Comparison of ENCODE assay signal across 8 mouse cellular contexts in genomic region chr6:119902204-119903080, GRCm38 (mm10). TPM values are rescaled to one million over a fixed set of nuclear protein-coding genes. Genes with fewer than 3 reads are reported as not detected.
DNase-seq lines count a peak whose midpoint lies in the region; ATAC-seq and TF ChIP-seq lines count a peak whose summit lies in the region.

Gene Rad52 (plus strand): TSS chr6:119902698.

- peak within 1 kb of the TSS; percentile 98 for H3K9ac ChIP-seq in embryonic facial prominence, embryonic 13.5 days
- H3K9ac ChIP-seq in heart, adult 2 months (ENCODE audit: low read depth, low read length): peak within 1 kb of the TSS; percentile 98
- H3K9ac ChIP-seq in limb, embryonic 13.5 days: peak within 1 kb of the TSS; percentile 96
- H3K9ac ChIP-seq in midbrain, embryonic 16.5 days (ENCODE audit: low read depth, low read length): peak within 1 kb of the TSS; percentile 98

- H3K4me3 ChIP-seq in embryonic facial prominence, embryonic 13.5 days: peak within 1 kb of the TSS; percentile 97
- peak within 1 kb of the TSS; percentile 69 for H3K4me3 ChIP-seq in heart, adult 2 months
- peak within 1 kb of the TSS; percentile 94 for H3K4me3 ChIP-seq in limb, embryonic 13.5 days
- peak within 1 kb of the TSS; percentile 95 for H3K4me3 ChIP-seq in midbrain, embryonic 16.5 days (ENCODE audit: low read depth, low read length)

- peaks cover 2% of the 10 kb centered on the region for H3K79me2 ChIP-seq in heart, adult 2 months (replicated peaks; ENCODE audit: control insufficient read depth, insufficient read depth, low read length)

- H3K4me1 ChIP-seq in embryonic facial prominence, embryonic 13.5 days: peaks cover 11% of the 10 kb centered on the region
- H3K4me1 ChIP-seq in heart, adult 2 months (ENCODE audit: control insufficient read depth, insufficient read depth, low read length): peaks cover 1% of the 10 kb centered on the region; the same call in 1 of the 2 replicates
- peaks cover 7% of the 10 kb centered on the region for H3K4me1 ChIP-seq in limb, embryonic 13.5 days
- H3K4me1 ChIP-seq in midbrain, embryonic 16.5 days (ENCODE audit: control insufficient read depth, insufficient read depth, low read length): peaks cover 11% of the 10 kb centered on the region

- TF ChIP-seq CTCF in heart, adult 2 months (IDR thresholded peaks at IDR 0.05): no peak

- peak within 1 kb of the TSS; percentile 96 for H3K27ac ChIP-seq in embryonic facial prominence, embryonic 13.5 days
- peak within 1 kb of the TSS; percentile 88 for H3K27ac ChIP-seq in heart, adult 2 months
- peak within 1 kb of the TSS; percentile 96 for H3K27ac ChIP-seq in limb, embryonic 13.5 days
- H3K27ac ChIP-seq in midbrain, embryonic 16.5 days (ENCODE audit: low read length): peak within 1 kb of the TSS; percentile 90

- ATAC-seq in embryonic facial prominence, embryonic 13.5 days (ENCODE audit: insufficient number of reproducible peaks, insufficient read depth, low FRiP score, low TSS enrichment, low read depth): peak; percentile 69
- peak; percentile 88 for ATAC-seq in limb, embryonic 13.5 days (ENCODE audit: low FRiP score, low read depth)
- ATAC-seq in midbrain, embryonic 16.5 days: peak; percentile 91

- peak within 1 kb of the TSS; percentile 67 for H3K4me2 ChIP-seq in embryonic facial prominence, embryonic 13.5 days
- H3K4me2 ChIP-seq in limb, embryonic 13.5 days (replicated peaks): peak within 1 kb of the TSS; percentile 81
- peak within 1 kb of the TSS; percentile 66 for H3K4me2 ChIP-seq in midbrain, embryonic 16.5 days (ENCODE audit: low read length)

- WGBS in embryonic facial prominence, embryonic 13.5 days: under 1% methylated on average over 67 of the region's 67 CpGs
- WGBS in heart, adult 2 months: 2% methylated on average over 67 of the region's 67 CpGs
- WGBS in limb, embryonic 13.5 days: under 1% methylated on average over 67 of the region's 67 CpGs
- WGBS in midbrain, embryonic 16.5 days: 2% methylated on average over 67 of the region's 67 CpGs

- intact Hi-C loops in heart, adult 2 months (cut with DNase I): loop anchor here (2.0 to 5.0 kb wide), 2 partner anchors 54 to 415 kb away; partner anchors contain the start of gene Erc1

- H3K27me3 ChIP-seq in embryonic facial prominence, embryonic 13.5 days: no peaks in the 10 kb centered on the region
- H3K27me3 ChIP-seq in heart, adult 2 months (ENCODE audit: control insufficient read depth, insufficient read depth, low read length): no peaks in the 10 kb centered on the region
- no peaks in the 10 kb centered on the region for H3K27me3 ChIP-seq in limb, embryonic 13.5 days
- H3K27me3 ChIP-seq in midbrain, embryonic 16.5 days (ENCODE audit: control insufficient read depth, insufficient read depth, low read depth, low read length): no peaks in the 10 kb centered on the region

- peak; percentile 93 for DNase-seq in 3134 (ENCODE audit: extremely low read depth, insufficient read length, low spot score)
- DNase-seq in adrenal gland, postnatal 36 days: peak; percentile 86 to 87
- peak; percentile 90 to 91 for DNase-seq in heart, adult 2 months
- peak; percentile 86 to 89 for DNase-seq in kidney, adult 8-10 months
- peak; percentile 88 to 91 for DNase-seq in spleen, postnatal 10 days (ENCODE audit: low spot score in 2 of 2)

- TF ChIP-seq POLR2A in heart, adult 2 months (IDR thresholded peaks at IDR 0.05; ENCODE audit: insufficient read depth, low read depth, low read length): peak; percentile 74

- no peaks in the 10 kb centered on the region for H3K9me3 ChIP-seq in embryonic facial prominence, embryonic 13.5 days
- H3K9me3 ChIP-seq in limb, embryonic 13.5 days: no peaks in the 10 kb centered on the region
- no peaks in the 10 kb centered on the region for H3K9me3 ChIP-seq in midbrain, embryonic 16.5 days (replicated peaks; ENCODE audit: control insufficient read depth, low read length, poor library complexity, severe bottlenecking)

- peaks cover 7% of the 10 kb centered on the region; the same call in 1 of the 2 replicates for H3K36me3 ChIP-seq in embryonic facial prominence, embryonic 13.5 days
- no peaks in the 10 kb centered on the region for H3K36me3 ChIP-seq in heart, adult 2 months (ENCODE audit: control insufficient read depth, insufficient read depth, low read length)
- H3K36me3 ChIP-seq in limb, embryonic 13.5 days: peaks cover 11% of the 10 kb centered on the region; the same call in 1 of the 2 replicates
- H3K36me3 ChIP-seq in midbrain, embryonic 16.5 days (ENCODE audit: control insufficient read depth, insufficient read depth, low read length): no peaks in the 10 kb centered on the region

- peak; percentile 75; the same call in 1 of the 2 replicates for TF ChIP-seq EP300 in heart, adult 2 months (IDR thresholded peaks at IDR 0.05; ENCODE audit: insufficient read depth, low read depth, low read length)

RNA-seq across cellular contexts. Expression of gene Rad52, which starts in this region (rescaled TPM):
- 10 to 100 TPM; 12.8 to 19.8 TPM for total RNA-seq in adrenal gland, postnatal 36 days (2021)
- 27.9 and 32.7 TPM in 2 replicates for polyA plus RNA-seq in embryonic facial prominence, embryonic 13.5 days (2015; fragmentation: Nextera tagmentation; extraction: Ambion mirVana)
- 10 to 100 TPM in 1 of 2 experiments, 1 to 10 TPM in 1; 7.9 to 10.8 TPM for total RNA-seq in heart, adult 2 months (2021)
- 13.1 and 14.6 TPM in 2 replicates for polyA plus RNA-seq in heart, adult 2 months (2012; rRNA removed)
- 25.5 and 28.5 TPM in 2 replicates for polyA plus RNA-seq in limb, embryonic 13.5 days (2015; fragmentation: Nextera tagmentation; extraction: Ambion mirVana)
- polyA plus RNA-seq in midbrain, embryonic 16.5 days (2015; fragmentation: Nextera tagmentation; extraction: Ambion mirVana): 24.1 and 26.6 TPM in 2 replicates

Comparison
In these comparisons a context has a peak if more than half of its experiments do, and no peak if none do; other contexts are left out.
1. Peak in every context shown above with its lines: DNase-seq, ATAC-seq, H3K4me3 ChIP-seq and H3K27ac ChIP-seq.